Mouse (Mus musculus) spleen, postnatal 10 days (tissue): ENCODE measurements around the gene Arg1.
A peak's percentile ranks its signal among the peaks of the same experiment; 100 is the strongest.

Source experiments
- DNase-seq, 2 experiments: peaks; one replicate each; pipeline ENCODE4 v3.0.0; 2021 to 2022; ENCODE audit warnings: low spot score in 2 of 2

The Arg1 gene

GRCm38 (mm10) chr10:24926962-24927720 is at the start of gene Arg1:
TSS of gene Arg1 (minus strand) at chr10:24927484.
- no peak for DNase-seq

- no peak for DNase-seq
Observed at GRCm38 (mm10) chr10:24973845-24974514, 46.7 kb upstream of the Arg1 start.

DNA sequence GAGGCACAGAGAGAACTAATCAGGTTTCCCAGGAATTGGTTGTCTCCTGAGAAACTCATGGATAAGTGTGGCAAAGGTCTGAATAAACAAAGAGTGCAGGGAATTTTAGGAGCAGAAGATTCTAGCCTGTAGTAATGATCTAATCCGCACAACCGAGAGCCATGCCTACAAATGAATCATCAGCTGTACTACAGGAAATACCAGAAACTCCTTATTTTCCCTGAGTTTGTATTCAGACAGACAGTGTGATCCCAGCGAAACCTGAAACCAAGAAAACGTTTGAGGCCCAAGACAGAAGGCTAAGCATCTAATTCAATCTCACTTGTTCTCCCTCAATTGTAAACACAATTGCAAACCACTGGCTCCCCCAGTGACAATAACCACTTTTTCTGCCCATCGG is 46.1 kb upstream of the Arg1 start:
- DNase-seq = no peak

DNA sequence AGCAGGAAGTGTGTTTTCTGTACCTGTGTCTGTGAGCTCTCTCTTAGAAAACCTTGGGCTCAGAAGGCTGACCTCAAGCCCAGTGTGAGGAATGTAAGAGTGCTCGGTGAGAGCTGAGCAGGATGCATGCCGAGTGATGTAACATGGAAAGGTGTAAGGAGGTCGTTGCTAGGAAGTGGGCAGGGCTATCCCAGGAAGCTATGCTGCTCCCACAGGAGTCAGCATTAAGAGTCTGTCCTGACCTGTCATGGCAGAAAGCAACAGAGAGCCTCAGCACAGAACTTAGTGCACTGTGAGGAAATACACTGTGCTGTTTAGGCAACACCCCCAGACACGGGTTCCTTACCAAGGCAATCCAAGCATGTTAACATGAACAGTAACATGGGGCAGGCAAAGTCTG is 45.6 kb upstream of the Arg1 start:
- DNase-seq = no peak

DNA sequence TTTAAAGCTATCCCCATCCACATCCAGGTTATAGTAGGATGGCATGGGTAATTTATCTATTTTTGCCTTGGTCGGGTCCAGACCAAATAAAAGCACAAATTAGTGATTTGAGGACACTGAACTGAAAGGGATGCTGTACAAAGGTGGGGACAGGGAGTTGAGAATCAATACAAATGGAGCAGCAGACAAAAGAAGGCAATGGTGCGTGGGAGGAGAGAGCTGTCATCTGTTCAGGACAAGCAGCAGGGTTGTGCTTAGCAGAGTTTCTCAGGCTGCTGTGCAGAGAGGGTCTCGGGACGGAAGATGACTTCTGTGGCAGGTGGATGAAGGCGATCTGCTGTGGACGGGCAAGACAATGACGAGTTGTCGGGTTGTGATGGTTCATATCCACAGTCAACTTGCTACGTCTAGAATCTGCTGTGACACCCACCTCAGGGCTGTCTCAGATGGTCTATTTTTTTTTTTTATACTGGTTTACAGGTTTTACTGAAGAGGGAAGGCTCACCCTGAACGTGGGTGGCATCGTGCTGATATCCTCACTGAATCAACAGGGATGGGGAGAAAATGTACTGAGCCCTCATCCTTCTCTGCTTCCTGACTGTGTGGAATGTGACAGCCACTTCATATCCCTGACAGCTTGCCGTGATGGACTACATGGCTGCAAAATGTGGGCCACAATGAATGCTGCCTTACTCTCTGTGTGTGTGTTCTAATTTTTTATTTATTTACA is 38.7 kb upstream of the Arg1 start:
- DNase-seq = no peak

GRCm38 (mm10) chr10:24961889-24962288 is 34.6 kb upstream of the Arg1 start:
- DNase-seq = no peak

DNA sequence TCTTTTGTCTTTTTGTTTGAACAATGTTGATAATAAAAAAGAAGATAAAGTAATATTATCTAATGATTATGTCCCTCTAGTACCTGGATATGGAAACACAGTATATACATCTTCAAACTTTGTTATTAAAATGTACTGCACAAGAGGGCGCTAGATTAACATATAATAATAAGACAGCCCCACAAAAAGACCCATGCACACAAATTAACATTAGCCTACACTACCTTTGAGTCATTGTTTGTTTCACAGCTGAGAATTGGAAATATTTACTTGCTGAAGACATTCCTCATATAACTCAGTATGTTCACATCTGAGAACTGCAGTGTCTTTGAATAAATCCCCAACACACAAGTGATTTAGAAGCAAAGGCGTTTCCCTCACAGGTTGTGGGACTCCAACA is 33.8 kb upstream of the Arg1 start:
- DNase-seq = no peak

- no peak for DNase-seq
Observed at GRCm38 (mm10) chr10:24959043-24959916, 32.0 kb upstream of the Arg1 start.

DNA sequence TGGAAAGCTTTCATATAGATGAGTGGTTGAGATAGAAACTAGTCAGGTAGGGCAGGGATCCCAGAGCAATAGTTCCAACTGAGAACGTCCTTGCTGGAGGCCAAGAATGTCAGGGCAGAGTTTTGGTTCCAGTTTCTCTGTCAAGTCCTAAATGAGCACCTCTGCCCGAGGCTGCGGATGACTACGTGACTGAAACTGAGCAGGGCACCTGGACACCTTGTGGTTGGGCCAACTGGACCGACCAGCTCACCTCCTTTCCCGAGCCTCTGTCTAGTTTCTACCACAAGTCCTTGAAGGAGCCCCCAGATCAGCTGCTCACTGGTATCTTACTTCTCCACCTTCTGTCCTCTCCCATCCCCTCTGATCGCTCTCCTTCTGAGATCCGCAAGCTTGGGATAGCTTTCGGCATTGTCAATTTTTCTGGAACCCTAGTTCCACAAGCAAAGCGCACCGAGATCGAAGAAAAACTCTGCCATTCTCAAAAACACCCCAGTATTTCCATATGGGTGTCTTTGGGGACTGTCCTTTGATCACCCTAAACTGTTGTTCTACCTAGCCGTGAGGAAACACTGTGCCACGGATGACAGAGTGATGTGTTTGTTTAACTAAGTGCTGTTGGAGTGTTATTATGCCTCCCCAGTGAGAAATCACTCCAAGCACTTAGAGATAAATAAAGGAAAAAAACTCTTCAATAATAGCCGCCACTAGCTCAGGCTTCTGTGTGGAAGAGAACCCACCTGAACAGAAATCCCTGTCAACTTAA is 31.2 kb upstream of the Arg1 start:
- no peak for DNase-seq

GRCm38 (mm10) chr10:24953876-24954275 is 26.6 kb upstream of the Arg1 start:
- no peak for DNase-seq

- no peak for DNase-seq
Observed at GRCm38 (mm10) chr10:24952549-24952948, 25.3 kb upstream of the Arg1 start.

GRCm38 (mm10) chr10:24951575-24951974 is 24.3 kb upstream of the Arg1 start:
- no peak for DNase-seq

GRCm38 (mm10) chr10:24950223-24950622 is 22.9 kb upstream of the Arg1 start:
- no peak for DNase-seq

DNA sequence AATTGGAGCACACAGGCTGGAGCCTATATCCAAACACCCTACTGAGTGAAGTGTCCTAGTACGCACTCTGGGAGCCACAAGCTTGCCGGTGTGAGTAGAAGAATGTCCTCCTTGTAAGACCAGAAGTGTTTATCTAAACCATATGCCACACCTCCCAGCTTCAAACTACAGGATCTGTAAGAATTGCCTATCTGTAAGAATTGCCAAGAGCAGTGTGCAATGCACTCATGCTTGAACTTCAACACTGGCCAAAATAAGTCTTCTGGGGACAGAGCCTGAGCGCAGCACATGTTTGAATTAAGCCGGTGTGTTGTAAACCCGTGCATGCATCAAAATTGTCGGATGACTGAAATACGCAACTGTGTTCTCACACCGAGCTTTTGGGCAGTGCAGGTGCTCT is 21.0 kb upstream of the Arg1 start:
- DNase-seq = no peak

GRCm38 (mm10) chr10:24947871-24948270 is 20.6 kb upstream of the Arg1 start:
- DNase-seq = no peak

DNA sequence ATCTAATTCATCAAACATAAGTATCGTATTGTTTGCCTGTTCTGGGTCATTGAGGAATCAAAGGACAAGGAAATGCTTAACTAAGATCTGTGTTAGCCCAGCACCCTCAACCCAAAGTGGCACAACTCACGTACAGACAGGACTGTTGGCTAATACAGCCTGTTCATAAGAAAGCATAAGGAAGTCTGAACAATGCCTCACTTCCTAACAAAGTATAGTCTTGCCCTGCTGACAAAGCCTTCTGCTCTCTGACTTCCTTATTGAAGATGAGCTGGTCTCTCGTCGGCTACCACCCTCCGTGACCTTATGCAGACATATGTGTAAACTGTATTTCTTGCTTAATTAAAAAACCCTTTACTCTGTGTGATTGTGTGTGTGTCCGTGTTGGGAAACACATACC is 2.9 kb upstream of the Arg1 start:
- no peak for DNase-seq

- DNase-seq = peak in 1 of 2 experiments; percentile 26
Observed at GRCm38 (mm10) chr10:24928072-24928471, 788 bp upstream of the Arg1 start.

DNA sequence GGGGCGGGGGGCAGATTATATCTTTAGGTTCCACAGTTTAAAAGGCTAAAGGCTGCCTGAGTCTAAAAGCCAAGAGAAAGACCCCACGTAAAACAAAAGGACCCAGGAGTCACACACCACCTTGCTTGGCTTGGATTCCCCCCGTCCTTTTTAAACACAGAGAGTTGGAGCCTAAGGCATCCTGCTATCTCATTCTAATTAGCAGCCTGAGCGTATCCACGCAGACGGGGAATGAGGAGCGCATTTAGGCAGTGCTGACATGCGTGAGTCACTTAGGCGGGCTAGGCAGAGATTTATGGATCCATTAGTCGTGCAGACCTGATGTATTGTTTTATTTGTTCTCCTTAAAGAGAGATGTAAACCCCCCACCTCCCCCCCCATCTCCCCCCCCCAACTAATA is 904 bp downstream of the Arg1 start:
- DNase-seq = no peak

- DNase-seq = no peak
Observed at GRCm38 (mm10) chr10:24924296-24924695, 3.0 kb downstream of the Arg1 start.

GRCm38 (mm10) chr10:24922977-24923376 is 4.3 kb downstream of the Arg1 start:
- no peak for DNase-seq

- no peak for DNase-seq
Observed at GRCm38 (mm10) chr10:24915486-24915885, 11.8 kb downstream of the Arg1 start.
